Mouse (Mus musculus) liver, embryonic 15.5 days (tissue): ENCODE results near the gene Dlx2. TPM values are rescaled to one million over a fixed set of nuclear protein-coding genes. Genes with fewer than 3 reads are reported as not detected.

Source experiments
- ATAC-seq: fragments of 200-750 bp; cut with Nextera tagmentation; 2 replicates; pipeline ENCODE4 v1.8.0; 2017; ENCODE audit warnings: moderate number of reproducible peaks, mild to moderate bottlenecking, moderate library complexity; ENCODE audit not compliant: insufficient read depth
- H3K27ac ChIP-seq: fragments of 300-500 bp; sonication (generic); replicated peaks from 2 replicates; pipeline ENCODE4 v1.5.1; 2015; ENCODE audit warnings: mild to moderate bottlenecking, inconsistent platforms
- H3K27me3 ChIP-seq: fragments of 300-500 bp; sonication (generic); 2 replicates; pipeline ENCODE4 v1.6.1; 2015; ENCODE audit warnings: mild to moderate bottlenecking, inconsistent platforms
- H3K36me3 ChIP-seq: fragments of 300-500 bp; sonication (generic); replicated peaks from 2 replicates; pipeline ENCODE4 v1.6.1; 2015; ENCODE audit warnings: moderate library complexity, mild to moderate bottlenecking, inconsistent platforms
- H3K4me1 ChIP-seq: fragments of 300-500 bp; sonication (generic); replicated peaks from 2 replicates; pipeline ENCODE4 v1.6.1; 2015; ENCODE audit warnings: inconsistent platforms
- H3K4me2 ChIP-seq: fragments of 300-500 bp; sonication (generic); 2 replicates; pipeline ENCODE4 v1.6.1; 2015; ENCODE audit warnings: moderate library complexity, mild to moderate bottlenecking, inconsistent platforms
- H3K4me3 ChIP-seq: fragments of 300-500 bp; sonication (generic); replicated peaks from 2 replicates; pipeline ENCODE4 v1.5.1; 2015; ENCODE audit warnings: mild to moderate bottlenecking, inconsistent platforms
- H3K9ac ChIP-seq: fragments of 300-500 bp; sonication (generic); 2 replicates; pipeline ENCODE4 v1.6.1; 2015; ENCODE audit warnings: moderate library complexity, mild to moderate bottlenecking, inconsistent platforms
- H3K9me3 ChIP-seq: fragments of 300-500 bp; sonication (generic); replicated peaks from 2 replicates; pipeline ENCODE4 v1.6.1; 2016; ENCODE audit warnings: inconsistent platforms
- WGBS: fragments of 180-500 bp; shearing (Covaris S2); methylation state at CpG from one replicate; pipeline ENCODE4 v1.1.7; 2015; ENCODE audit warnings: mixed read lengths; ENCODE audit not compliant: insufficient replicate concordance; 5-methylcytosine and 5-hydroxymethylcytosine counted together
- polyA plus RNA-seq: library from polyadenylated mRNA; unstranded; fragments of >200 nt; fragmentation: Nextera tagmentation; extraction: Ambion mirVana; gene quantifications from 2 replicates; pipeline ENCODE4 v1.2.1, GENCODE M21; 2015

Gene Dlx2
- polyA plus RNA-seq: 0.03 TPM in 1 of 2 replicates, not detected in the other

GRCm38 (mm10) chr2:71546640-71547071 lies at the start of gene Dlx2:
TSS of gene Dlx2 (minus strand) at chr2:71546754.
- H3K4me1 ChIP-seq: peaks cover 33% of the 10 kb centered on the region
- no peaks in the 10 kb centered on the region for H3K36me3 ChIP-seq
- peaks cover 97% of the 10 kb centered on the region for H3K27me3 ChIP-seq
- no peak for ATAC-seq
- H3K9me3 ChIP-seq: no peaks in the 10 kb centered on the region
- peak within 1 kb of the TSS; percentile 73 for H3K4me2 ChIP-seq
- H3K27ac ChIP-seq: no peak within 1 kb of the TSS
- H3K9ac ChIP-seq: no peak within 1 kb of the TSS
- H3K4me3 ChIP-seq: peak within 1 kb of the TSS; percentile 49
- under 1% methylated on average over 37 of the region's 37 CpGs for WGBS

DNA sequence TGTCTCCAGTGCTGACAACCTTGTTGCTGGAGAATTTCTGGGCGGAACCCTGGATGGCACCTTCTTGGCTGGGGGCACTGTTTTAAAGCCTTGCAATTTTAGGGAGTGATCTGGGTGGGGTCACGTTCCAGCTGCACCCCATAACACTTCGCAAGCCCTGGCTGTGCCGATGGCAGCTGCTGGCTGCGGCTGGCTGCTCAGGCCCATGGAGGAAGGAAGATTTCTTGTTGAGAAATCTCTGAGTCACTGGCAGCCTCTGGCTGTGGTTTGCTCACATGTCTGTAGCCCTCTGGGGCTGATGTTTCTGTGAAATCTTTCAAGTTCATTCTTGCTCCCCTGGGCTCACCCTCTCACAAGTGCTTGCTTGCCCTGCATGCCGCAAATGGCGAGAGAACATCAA lies 47.9 kb upstream of the Dlx2 start:
- Histone ChIP-seq H3K9me3 (no peaks in the 10 kb centered on the region), H3K4me2 (no peak overlapping the region), H3K4me1 (no peaks in the 10 kb centered on the region), H3K9ac (no peak overlapping the region), H3K27me3 (peaks cover 8% of the 10 kb centered on the region; the same call in 1 of the 2 replicates), H3K27ac (no peak overlapping the region), H3K36me3 (no peaks in the 10 kb centered on the region), H3K4me3 (no peak overlapping the region)
- ATAC-seq: no peak
- 29% methylated on average over 7 of the region's 7 CpGs for WGBS

DNA sequence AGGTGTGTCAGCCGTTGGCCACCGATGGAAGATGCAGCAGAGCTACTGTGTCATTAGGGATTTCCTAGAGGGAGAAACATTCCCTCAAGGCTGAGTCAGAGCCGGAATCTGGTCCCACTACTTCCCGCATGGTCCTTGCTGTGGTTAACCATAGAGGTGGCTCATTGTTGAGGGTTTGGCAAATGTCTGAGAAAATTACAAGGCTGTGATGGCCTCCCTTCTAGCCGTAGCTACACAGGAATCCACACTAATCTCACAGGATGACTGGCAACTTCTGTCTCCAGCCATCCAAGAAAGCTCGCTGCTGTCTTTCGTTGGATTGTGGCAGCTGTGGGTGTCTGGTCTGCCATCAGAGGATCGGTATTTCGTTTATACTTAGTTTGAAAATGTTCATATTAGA lies 42.6 kb upstream of the Dlx2 start:
- no peak overlapping the region for H3K27ac ChIP-seq
- 57% methylated on average over 9 of the region's 9 CpGs for WGBS
- H3K36me3 ChIP-seq: no peaks in the 10 kb centered on the region
- H3K4me1 ChIP-seq: no peaks in the 10 kb centered on the region
- ATAC-seq: no peak
- H3K4me2 ChIP-seq: no peak overlapping the region
- no peak overlapping the region for H3K4me3 ChIP-seq
- 0 out of 2 replicates have a peak, but pooled peaks cover 3% of the 10 kb centered on the region for H3K27me3 ChIP-seq
- no peak overlapping the region for H3K9ac ChIP-seq
- no peaks in the 10 kb centered on the region for H3K9me3 ChIP-seq

DNA sequence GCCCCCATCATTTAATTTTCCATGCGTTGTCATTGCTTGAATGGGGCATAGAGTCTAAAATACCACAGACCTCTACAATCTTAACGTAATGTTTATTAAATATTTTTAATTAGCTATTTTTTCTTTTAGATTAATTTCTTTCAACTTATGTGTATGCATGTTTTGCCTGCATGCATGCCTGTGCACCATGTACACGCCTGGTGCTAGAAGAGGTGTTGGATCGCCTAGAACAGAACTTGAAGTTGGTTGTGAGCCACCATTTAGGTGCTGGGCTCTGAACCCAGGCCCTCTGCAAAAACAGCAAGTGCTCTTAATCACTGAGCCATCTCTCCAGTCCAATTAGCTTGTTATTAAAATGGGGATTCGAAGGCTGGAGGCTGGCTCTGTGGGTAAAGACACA lies 34.9 kb upstream of the Dlx2 start:
- Histone ChIP-seq H3K27me3 (peaks cover 38% of the 10 kb centered on the region), H3K4me2 (peak overlapping the region; percentile 67), H3K4me1 (no peaks in the 10 kb centered on the region), H3K9ac (no peak overlapping the region), H3K36me3 (no peaks in the 10 kb centered on the region), H3K9me3 (no peaks in the 10 kb centered on the region), H3K4me3 (peak overlapping the region; percentile 49), H3K27ac (no peak overlapping the region)
- no peak for ATAC-seq
- 42% methylated on average over 5 of the region's 5 CpGs for WGBS

- Histone ChIP-seq H3K36me3 (no peaks in the 10 kb centered on the region), H3K4me1 (no peaks in the 10 kb centered on the region), H3K4me3 (peak overlapping the region; percentile 49), H3K9ac (no peak overlapping the region), H3K27me3 (peaks cover 38% of the 10 kb centered on the region), H3K27ac (0 out of 2 replicates have a peak overlapping the region, but pooled peaks have one; percentile 9), H3K9me3 (no peaks in the 10 kb centered on the region), H3K4me2 (peak overlapping the region; percentile 67)
- 6% methylated on average over 50 of the region's 50 CpGs for WGBS
- ATAC-seq: no peak
These were observed 34.3 kb upstream of the Dlx2 start for GRCm38 (mm10) chr2:71580632-71581466.

- no peaks in the 10 kb centered on the region for H3K36me3 ChIP-seq
- peaks cover 26% of the 10 kb centered on the region for H3K27me3 ChIP-seq
- no peak overlapping the region for H3K9ac ChIP-seq
- H3K9me3 ChIP-seq: no peaks in the 10 kb centered on the region
- no peak overlapping the region for H3K4me3 ChIP-seq
- 54% methylated on average over 2 of the region's 2 CpGs for WGBS
- H3K4me1 ChIP-seq: no peaks in the 10 kb centered on the region
- ATAC-seq: no peak
- H3K27ac ChIP-seq: no peak overlapping the region
- no peak overlapping the region for H3K4me2 ChIP-seq
These were observed 30.5 kb upstream of the Dlx2 start for GRCm38 (mm10) chr2:71577059-71577458.

- H3K27ac ChIP-seq: no peak overlapping the region
- no peak for ATAC-seq
- H3K36me3 ChIP-seq: no peaks in the 10 kb centered on the region
- no peak overlapping the region for H3K9ac ChIP-seq
- H3K4me1 ChIP-seq: no peaks in the 10 kb centered on the region
- H3K9me3 ChIP-seq: no peaks in the 10 kb centered on the region
- WGBS: 24% methylated on average over 4 of the region's 4 CpGs
- H3K4me3 ChIP-seq: no peak overlapping the region
- H3K4me2 ChIP-seq: no peak overlapping the region
- peaks cover 3% of the 10 kb centered on the region; the same call in 1 of the 2 replicates for H3K27me3 ChIP-seq
These were observed 27.2 kb upstream of the Dlx2 start for GRCm38 (mm10) chr2:71573736-71574135.

DNA sequence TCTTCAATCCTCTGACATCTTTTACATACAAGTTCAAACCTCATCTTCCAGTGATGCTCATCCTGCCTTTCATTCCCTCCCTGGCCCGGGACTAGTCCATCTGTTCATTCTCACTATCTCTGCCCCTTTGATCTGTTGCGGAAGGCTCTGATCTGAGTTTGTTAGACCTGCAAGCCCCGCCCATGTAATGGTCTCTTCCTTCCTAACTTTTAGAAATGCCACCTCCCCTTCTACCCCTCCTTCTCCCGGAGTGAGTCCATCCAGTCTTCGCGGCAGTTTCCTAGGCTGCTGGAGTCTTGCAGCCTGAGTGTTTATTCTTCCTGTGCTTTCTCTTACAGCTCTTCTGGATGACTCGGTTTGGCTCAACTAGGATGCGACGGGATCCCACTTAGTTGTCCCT lies 19.9 kb upstream of the Dlx2 start:
- H3K36me3 ChIP-seq: no peaks in the 10 kb centered on the region
- no peak overlapping the region for H3K4me2 ChIP-seq
- no peak overlapping the region for H3K9ac ChIP-seq
- WGBS: 70% methylated on average over 9 of the region's 9 CpGs
- ATAC-seq: no peak
- H3K27ac ChIP-seq: no peak overlapping the region
- no peaks in the 10 kb centered on the region for H3K4me1 ChIP-seq
- peaks cover 6% of the 10 kb centered on the region; the same call in 1 of the 2 replicates for H3K27me3 ChIP-seq
- no peaks in the 10 kb centered on the region for H3K9me3 ChIP-seq
- H3K4me3 ChIP-seq: no peak overlapping the region

- no peak overlapping the region for H3K4me2 ChIP-seq
These were observed 9.5 kb upstream of the Dlx2 start for GRCm38 (mm10) chr2:71556071-71556470.

DNA sequence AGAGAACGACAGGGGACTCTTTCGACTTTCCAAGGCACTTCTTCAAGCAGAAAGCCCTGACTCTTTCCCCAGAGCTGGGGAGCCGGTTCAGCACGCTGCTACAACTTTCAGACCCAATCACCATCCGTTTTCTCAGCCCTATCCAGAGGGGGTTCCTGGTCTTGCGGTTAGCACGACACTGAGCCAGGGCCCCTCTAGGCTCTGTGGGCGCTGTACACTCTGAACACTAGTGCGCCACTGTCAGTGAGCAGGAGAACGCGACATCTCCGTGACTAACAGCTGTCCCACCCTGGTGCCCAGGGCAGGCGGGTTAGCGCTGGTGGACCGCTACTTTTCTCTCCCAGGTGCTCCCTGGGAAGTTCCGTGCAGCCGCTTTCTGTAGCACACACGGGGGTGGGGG lies 5.2 kb upstream of the Dlx2 start:
- Histone ChIP-seq H3K27me3 (peaks cover 78% of the 10 kb centered on the region), H3K4me2 (no peak overlapping the region)
- under 1% methylated on average over 18 of the region's 18 CpGs for whole genome bisulfite sequencing

More at GRCm38 (mm10) chr2:71556071-71556470, 9.5 kb upstream of the Dlx2 start:
- H3K4me3 ChIP-seq: no peak overlapping the region
- no peaks in the 10 kb centered on the region for H3K36me3 ChIP-seq
- H3K27ac ChIP-seq: no peak overlapping the region
- ATAC-seq: no peak
- whole genome bisulfite sequencing: 56% methylated on average over 5 of the region's 5 CpGs
- no peaks in the 10 kb centered on the region for H3K4me1 ChIP-seq
- H3K9ac ChIP-seq: no peak overlapping the region
- peaks cover 46% of the 10 kb centered on the region for H3K27me3 ChIP-seq
- no peaks in the 10 kb centered on the region for H3K9me3 ChIP-seq

DNA sequence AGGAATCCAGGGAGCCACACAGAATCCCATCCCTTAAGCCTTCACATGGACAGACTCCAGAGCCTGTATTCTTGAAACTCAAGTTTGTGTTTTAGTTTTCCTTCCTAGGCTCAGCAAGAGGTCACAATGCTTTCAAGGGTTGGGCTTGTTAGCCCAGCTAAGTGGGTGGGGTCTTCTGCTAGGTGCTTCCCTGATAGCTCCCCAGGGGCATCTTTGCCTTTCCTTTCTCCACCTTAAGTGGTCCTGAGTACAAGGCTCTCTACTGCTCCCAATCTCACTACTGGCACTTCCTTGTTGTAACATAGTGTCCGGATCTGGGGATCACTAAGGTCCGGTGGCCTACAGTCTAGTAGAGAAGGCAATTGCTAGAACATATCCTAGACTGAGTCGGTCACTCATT lies 3.8 kb upstream of the Dlx2 start:
- Histone ChIP-seq H3K4me3 (no peak overlapping the region), H3K4me1 (peaks cover 16% of the 10 kb centered on the region), H3K9ac (no peak overlapping the region), H3K36me3 (no peaks in the 10 kb centered on the region), H3K27ac (no peak overlapping the region), H3K27me3 (peaks cover 91% of the 10 kb centered on the region), H3K4me2 (no peak overlapping the region), H3K9me3 (no peaks in the 10 kb centered on the region)
- ATAC-seq: no peak
- WGBS: 14% methylated on average over 3 of the region's 3 CpGs

More for the DNA sequence above, 5.2 kb upstream of the Dlx2 start:
- no peak for ATAC-seq
- Histone ChIP-seq H3K27ac (no peak overlapping the region), H3K36me3 (no peaks in the 10 kb centered on the region), H3K9ac (no peak overlapping the region), H3K4me1 (peaks cover 3% of the 10 kb centered on the region), H3K4me3 (no peak overlapping the region), H3K9me3 (no peaks in the 10 kb centered on the region)
